Mouse (Mus musculus): ENCODE data around the gene Hpn. TPM values are rescaled to one million over a fixed set of nuclear protein-coding genes. Genes with fewer than 3 reads are reported as not detected.

Gene Hpn
- total RNA-seq, 1 experiment from 2014 or later: 1.2 TPM

DNA sequence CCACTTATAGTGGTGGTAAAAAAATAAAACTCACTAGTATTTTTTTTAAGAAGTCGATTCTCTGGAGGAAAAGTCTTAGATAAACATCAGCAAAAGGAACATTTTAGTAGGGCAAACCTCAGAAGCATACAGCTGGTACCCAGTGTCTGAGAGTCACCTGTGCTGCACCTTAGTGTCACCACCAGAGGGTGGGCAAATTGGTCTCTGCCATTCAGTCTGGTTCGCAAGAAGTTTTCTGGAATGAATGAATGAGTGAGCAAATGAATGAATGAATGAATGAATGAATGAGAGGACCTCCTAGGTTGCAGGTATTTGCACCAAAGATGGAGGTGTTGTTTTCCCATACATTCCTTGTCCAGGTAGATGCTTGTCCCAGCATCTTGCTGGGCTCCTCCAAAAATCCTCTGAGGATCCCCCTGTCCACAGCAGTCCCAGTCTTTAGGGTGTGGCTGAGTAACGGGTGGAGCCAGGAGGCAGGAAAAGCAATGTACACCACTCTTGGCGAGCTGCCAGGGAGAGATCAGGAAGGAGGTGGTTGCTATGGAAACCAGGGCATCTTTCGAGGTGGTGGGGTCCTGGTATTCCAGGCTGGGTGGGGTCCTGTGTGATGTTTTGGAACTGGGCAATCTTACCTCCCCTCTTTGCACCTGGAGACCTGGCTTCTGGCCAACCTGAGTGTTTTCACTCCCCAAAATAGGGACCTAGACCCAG is 65.8 kb downstream of the Hpn start:
- ATAC-seq (ENCODE audit: extremely low read depth, insufficient number of reproducible peaks, low FRiP score, poor library complexity, severe bottlenecking): no peak

Other genes starting within 250 kb of the Hpn start
- gene Cd22, start 234.9 kb downstream of the Hpn start, total RNA-seq (2017): 493 and 656 TPM in 2 replicates
- gene Mag, start 200.4 kb downstream of the Hpn start, total RNA-seq (2017): 0.49 and 0.70 TPM in 2 replicates
- gene Hamp2, start 190.6 kb downstream of the Hpn start, total RNA-seq (2017): not detected in 2 replicates
- gene Hamp, start 171.3 kb downstream of the Hpn start, total RNA-seq (2017): not detected in 2 replicates
- 178 and 186 TPM in 2 replicates for gene Usf2, start 158.5 kb downstream of the Hpn start, total RNA-seq (2017)
- gene Lsr, start 141.8 kb downstream of the Hpn start, total RNA-seq (2017): 1.4 and 1.5 TPM in 2 replicates
- 0.86 and 1.4 TPM in 2 replicates for gene Fam187b, start 141.5 kb downstream of the Hpn start, total RNA-seq (2017)
- 1,836 and 1,901 TPM in 2 replicates for gene Fxyd5, start 72.8 kb downstream of the Hpn start, total RNA-seq (2017)
- gene Fxyd7, start 63.8 kb downstream of the Hpn start, total RNA-seq (2017): 0.86 and 2.0 TPM in 2 replicates
- not detected in 2 replicates for gene Fxyd1, start 58.1 kb downstream of the Hpn start, total RNA-seq (2017)
- gene Lgi4, start 55.9 kb downstream of the Hpn start, total RNA-seq (2017): 0.12 and 1.1 TPM in 2 replicates
- gene Fxyd3, start 38.6 kb downstream of the Hpn start, total RNA-seq (2017): not detected in 2 replicates
- gene Scn1b, start 11.7 kb upstream of the Hpn start, total RNA-seq (2017): 2.0 TPM in 1 of 2 replicates, not detected in the other
- gene Gramd1a, start 40.6 kb upstream of the Hpn start, total RNA-seq (2017): 187 and 202 TPM in 2 replicates
- gene Scgb2b2, start 175.2 kb upstream of the Hpn start, total RNA-seq (2017): not detected in 2 replicates
- not detected in 2 replicates for gene Scgb1b2, start 176.5 kb upstream of the Hpn start, total RNA-seq (2017)
- gene Scgb2b3, start 246.8 kb upstream of the Hpn start, total RNA-seq (2017): not detected in 2 replicates